Mouse (Mus musculus) kidney, postnatal 0 days (tissue): ENCODE results near the gene Cds2. TPM values are rescaled to one million over a fixed set of nuclear protein-coding genes. Genes with fewer than 3 reads are reported as not detected.

Experiments used
- ATAC-seq: fragments of 200-750 bp; cut with Nextera tagmentation; replicated peaks from 2 replicates; pipeline ENCODE4 v1.8.0; 2017; ENCODE audit warnings: low read depth, moderate number of reproducible peaks, moderate TSS enrichment, moderate library complexity; ENCODE audit not compliant: low FRiP score
- DNase-seq: peaks from one replicate; pipeline ENCODE4 v3.0.0-alpha.2; 2016; ENCODE audit warnings: low spot score
- H3K27ac ChIP-seq: fragments of 300-500 bp; sonication (generic); 2 replicates; pipeline ENCODE4 v1.5.1; 2014; ENCODE audit warnings: mild to moderate bottlenecking
- H3K27me3 ChIP-seq: fragments of 300-500 bp; sonication (generic); 2 replicates; pipeline ENCODE4 v1.6.1; 2014; ENCODE audit warnings: low read length, mixed read lengths; ENCODE audit not compliant: insufficient read depth
- H3K36me3 ChIP-seq: fragments of 300-500 bp; sonication (generic); 2 replicates; pipeline ENCODE4 v1.6.1; 2014; ENCODE audit warnings: low read length, mixed read lengths; ENCODE audit not compliant: insufficient read depth
- H3K4me1 ChIP-seq: fragments of 300-500 bp; sonication (generic); replicated peaks from 2 replicates; pipeline ENCODE4 v1.6.1; 2014; ENCODE audit warnings: antibody characterized with exemption, low read length, mixed read lengths; ENCODE audit not compliant: insufficient read depth
- H3K4me2 ChIP-seq: fragments of 300-500 bp; sonication (generic); 2 replicates; pipeline ENCODE4 v1.6.1; 2014; ENCODE audit warnings: mild to moderate bottlenecking, low read length, moderate library complexity, mixed read lengths
- H3K4me3 ChIP-seq: fragments of 300-500 bp; sonication (generic); replicated peaks from 2 replicates; pipeline ENCODE4 v1.5.1; 2014; ENCODE audit warnings: low read depth, low read length
- H3K9ac ChIP-seq: fragments of 300-500 bp; sonication (generic); 2 replicates; pipeline ENCODE4 v1.6.1; 2014; ENCODE audit warnings: low read depth, low read length
- H3K9me3 ChIP-seq: fragments of 300-500 bp; sonication (generic); replicated peaks from 2 replicates; pipeline ENCODE4 v1.6.1; 2016; ENCODE audit warnings: low read length, inconsistent platforms, mixed read lengths
- CTCF ChIP-seq: IDR thresholded peaks from 2 replicates; pipeline ENCODE4 v1.5.1; 2016; ENCODE audit warnings: antibody characterized with exemption, low read depth, mild to moderate bottlenecking, moderate library complexity
- WGBS: fragments of 180-500 bp; shearing (Covaris S2); extraction: QIAGEN DNeasy Blood & Tissue Kit; methylation state at CpG from one replicate; pipeline ENCODE4 v1.1.7; 2014; 5-methylcytosine and 5-hydroxymethylcytosine counted together
- polyA plus RNA-seq: library from polyadenylated mRNA; unstranded; fragments of >200 nt; fragmentation: Nextera tagmentation; extraction: Ambion mirVana; gene quantifications from 2 replicates; pipeline ENCODE4 v1.2.1, GENCODE M21; 2015

Gene Cds2
- polyA plus RNA-seq, result 19.5 and 24.0 TPM in 2 replicates

DNA sequence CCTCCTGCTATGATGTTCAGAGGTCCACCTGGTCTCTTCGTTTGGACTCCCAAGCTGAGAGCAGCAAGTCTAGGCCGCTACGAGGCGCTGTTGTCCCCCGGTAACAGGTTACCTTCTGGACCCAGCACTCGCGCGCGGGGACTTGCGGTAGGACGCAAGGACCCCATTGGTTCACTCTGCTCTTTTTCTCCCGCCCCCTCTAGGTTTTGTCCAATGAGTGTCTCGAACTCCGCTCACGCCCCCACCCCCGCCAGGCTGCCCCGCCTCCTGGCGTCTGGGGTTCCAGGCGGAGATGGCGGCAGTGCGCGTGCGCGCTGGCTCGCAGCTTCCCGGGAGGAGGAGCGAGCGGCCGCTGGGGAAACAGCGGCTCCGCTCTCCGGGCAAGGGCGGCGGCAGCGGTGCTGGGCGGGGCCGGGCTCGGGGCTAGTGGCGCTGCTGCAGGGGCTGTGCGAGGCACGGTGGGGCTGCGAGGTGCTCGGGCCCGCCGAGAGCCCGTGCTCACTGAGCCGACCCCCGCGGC is at the start of gene Cds2:
Cds2 (plus strand) TSS at position 270 of the 520 bp plus-strand sequence.
- no peaks in the 10 kb centered on the region for H3K27me3 ChIP-seq
- H3K4me2 ChIP-seq, result peak within 1 kb of the TSS; percentile 77
- peak within 1 kb of the TSS; percentile 93 for H3K9ac ChIP-seq
- no peaks in the 10 kb centered on the region for H3K36me3 ChIP-seq
- under 1% methylated on average over 49 of the region's 49 CpGs for WGBS
- peak within 1 kb of the TSS; percentile 78 for H3K27ac ChIP-seq
- DNase-seq (peak; percentile 99), ATAC-seq (peak; percentile 99)
- H3K4me1 ChIP-seq, result peaks cover 9% of the 10 kb centered on the region; the same call in 1 of the 2 replicates
- peak within 1 kb of the TSS; percentile 97 for H3K4me3 ChIP-seq
- peak; percentile 92 for TF ChIP-seq CTCF
- H3K9me3 ChIP-seq, result no peaks in the 10 kb centered on the region

DNA sequence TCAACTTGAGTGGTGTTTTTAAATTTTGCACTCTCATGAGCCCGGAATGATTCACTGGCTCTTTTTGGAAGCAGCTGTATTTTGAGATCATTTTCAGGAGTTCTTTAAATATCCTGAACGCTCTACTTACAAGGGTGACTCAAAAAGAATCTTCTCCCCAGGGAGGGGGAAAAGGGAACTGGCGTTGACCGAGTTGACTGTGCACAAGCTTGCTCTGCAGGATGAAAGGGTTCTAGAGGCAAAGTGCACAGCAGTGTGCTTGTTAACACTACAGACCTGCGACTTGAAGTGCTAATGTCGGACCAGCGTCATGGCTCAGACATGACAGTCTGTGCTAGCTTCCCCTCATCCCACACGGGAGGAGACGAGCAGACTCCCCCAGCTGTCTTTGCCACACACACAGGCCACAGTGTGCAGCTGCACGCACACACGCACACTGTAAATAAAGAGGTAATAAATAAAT is 41.3 kb upstream of the Cds2 start:
- no peak for ATAC-seq
- no peaks in the 10 kb centered on the region for H3K9me3 ChIP-seq

DNA sequence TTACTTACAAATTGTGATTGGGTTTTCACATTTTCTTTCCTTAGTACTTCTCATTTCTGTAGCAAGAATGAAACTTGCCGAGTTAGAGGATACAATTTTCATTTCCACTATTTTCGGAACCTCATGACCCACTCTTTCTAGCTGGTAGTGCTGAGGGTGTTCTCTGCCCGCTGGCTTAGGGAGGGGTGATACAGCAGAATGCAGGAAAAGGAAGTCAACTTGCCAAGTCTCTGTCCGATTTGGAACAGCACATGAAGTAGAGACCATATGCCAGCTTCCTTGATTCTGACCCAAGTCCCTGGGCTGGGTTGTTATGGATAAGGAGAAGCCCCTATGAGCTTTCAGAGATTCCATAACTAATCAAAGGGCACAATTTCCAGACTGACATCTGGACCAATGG is 38.6 kb upstream of the Cds2 start:
- H3K9me3 ChIP-seq, result no peaks in the 10 kb centered on the region
- H3K36me3 ChIP-seq, result no peaks in the 10 kb centered on the region
- H3K4me1 ChIP-seq, result no peaks in the 10 kb centered on the region
- WGBS, result 85% methylated on average over 4 of the region's 4 CpGs
- DNase-seq (no peak), ATAC-seq (no peak)
- no peak overlapping the region for H3K4me3 ChIP-seq
- no peak for TF ChIP-seq CTCF
- no peak overlapping the region for H3K27ac ChIP-seq
- H3K9ac ChIP-seq, result no peak overlapping the region
- no peak overlapping the region for H3K4me2 ChIP-seq
- H3K27me3 ChIP-seq, result no peaks in the 10 kb centered on the region

More for the DNA sequence above, 41.3 kb upstream of the Cds2 start:
- DNase-seq, result peak; percentile 9
- WGBS, result 38% methylated on average over 11 of the region's 11 CpGs
- no peaks in the 10 kb centered on the region for H3K27me3 ChIP-seq
- H3K27ac ChIP-seq, result no peak overlapping the region
- H3K4me3 ChIP-seq, result no peak overlapping the region
- no peak overlapping the region for H3K9ac ChIP-seq
- no peak overlapping the region for H3K4me2 ChIP-seq
- H3K36me3 ChIP-seq, result no peaks in the 10 kb centered on the region
- TF ChIP-seq CTCF, result no peak
- no peaks in the 10 kb centered on the region for H3K4me1 ChIP-seq

DNA sequence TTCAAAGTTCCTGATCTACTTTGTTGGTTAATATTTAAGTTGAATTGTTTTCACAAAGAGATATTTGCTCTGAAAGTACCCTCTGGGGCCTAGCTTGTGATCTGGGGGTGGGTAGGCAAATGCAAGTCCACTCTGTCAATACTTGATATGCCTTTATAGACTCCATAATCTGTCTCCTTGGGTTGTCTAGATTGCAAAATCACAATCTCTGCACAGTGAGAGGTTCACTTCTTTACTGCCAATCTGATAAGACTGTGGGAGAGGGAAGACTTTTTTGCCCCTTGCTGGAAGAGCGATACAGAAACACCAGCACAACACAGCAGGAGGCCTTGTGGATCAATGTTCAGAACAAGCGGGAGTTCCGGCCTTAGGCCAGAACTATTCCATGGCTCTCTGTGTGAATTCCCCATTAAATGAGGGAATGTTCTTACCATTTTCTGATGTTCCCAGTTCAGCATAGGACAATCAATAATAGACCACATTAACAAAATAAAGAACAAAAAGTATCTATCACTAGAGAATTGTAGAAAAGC is 30.5 kb upstream of the Cds2 start:
- Histone ChIP-seq H3K9me3 (no peaks in the 10 kb centered on the region), H3K27ac (no peak overlapping the region), H3K4me1 (peaks cover 10% of the 10 kb centered on the region; the same call in 1 of the 2 replicates), H3K9ac (no peak overlapping the region), H3K27me3 (no peaks in the 10 kb centered on the region), H3K4me2 (no peak overlapping the region), H3K4me3 (no peak overlapping the region), H3K36me3 (no peaks in the 10 kb centered on the region)
- ATAC-seq (no peak), DNase-seq (no peak)
- TF ChIP-seq CTCF, result no peak
- 87% methylated on average over 3 of the region's 3 CpGs for WGBS

DNA sequence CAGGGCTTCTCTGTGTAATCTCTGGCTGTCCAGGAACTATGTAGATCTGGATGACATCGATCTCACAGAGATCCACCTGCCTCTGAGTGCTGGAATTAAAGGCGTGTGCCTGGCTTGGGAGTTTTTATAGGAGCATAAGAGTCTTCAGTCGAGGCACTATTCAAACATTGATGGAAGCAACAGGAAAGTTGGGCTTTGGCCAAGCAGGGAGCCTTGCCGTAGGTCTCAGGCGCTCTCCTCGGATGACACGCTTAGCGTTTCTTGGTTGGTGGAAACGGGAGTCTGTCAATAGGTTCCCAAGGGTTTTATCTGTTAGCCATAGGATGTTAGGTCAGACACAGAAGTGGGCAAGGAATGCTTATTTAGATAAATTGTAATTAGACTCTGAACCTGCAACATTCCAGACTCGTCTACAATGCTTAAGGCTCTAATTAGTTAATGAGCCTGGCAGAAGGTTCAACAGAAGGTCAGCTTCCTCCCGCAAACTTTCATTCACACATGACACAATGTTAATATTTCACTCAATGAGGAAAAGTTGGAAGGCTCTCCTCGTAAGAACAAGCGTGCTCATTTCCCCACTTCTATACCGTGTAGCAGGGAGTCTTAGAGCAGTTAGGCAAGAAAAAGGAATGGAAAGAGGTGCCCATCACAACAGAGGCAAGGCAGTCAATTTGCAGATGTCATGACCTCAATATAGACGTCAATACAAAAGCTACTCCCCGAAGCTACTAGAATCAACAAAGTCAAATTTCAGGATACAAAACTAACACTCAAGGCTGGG is 28.8 kb upstream of the Cds2 start:
- no peak overlapping the region for H3K27ac ChIP-seq

DNA sequence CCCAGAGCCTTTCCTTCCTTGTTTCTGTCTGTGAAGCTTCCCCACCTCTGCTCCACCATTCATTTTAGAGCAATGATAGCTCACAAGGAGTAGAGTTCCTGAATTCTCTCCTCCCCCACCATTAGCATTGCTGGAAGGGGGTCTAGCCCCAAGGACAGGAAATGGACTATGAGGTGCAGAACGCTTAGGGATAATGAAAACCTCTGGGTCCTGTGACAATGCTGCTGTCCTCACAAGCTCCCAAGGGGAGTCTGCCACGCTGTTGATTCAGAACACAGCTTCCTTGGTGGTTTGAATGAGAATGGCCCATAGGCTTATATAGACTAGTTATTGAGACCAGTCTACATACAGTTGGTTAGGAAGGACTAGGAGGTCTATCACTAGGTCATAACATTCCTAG is 27.7 kb upstream of the Cds2 start:
- H3K4me1 ChIP-seq, result peaks cover 10% of the 10 kb centered on the region; the same call in 1 of the 2 replicates
- H3K9ac ChIP-seq, result no peak overlapping the region
- H3K4me2 ChIP-seq, result no peak overlapping the region
- no peaks in the 10 kb centered on the region for H3K9me3 ChIP-seq
- DNase-seq, result no peak
- no peak for TF ChIP-seq CTCF
- no peak for ATAC-seq
- no peak overlapping the region for H3K27ac ChIP-seq
- 33% methylated on average over 2 of the region's 2 CpGs for WGBS
- H3K27me3 ChIP-seq, result no peaks in the 10 kb centered on the region
- H3K4me3 ChIP-seq, result no peak overlapping the region
- H3K36me3 ChIP-seq, result no peaks in the 10 kb centered on the region

More for the DNA sequence above, 28.8 kb upstream of the Cds2 start:
- peaks cover 10% of the 10 kb centered on the region; the same call in 1 of the 2 replicates for H3K4me1 ChIP-seq
- TF ChIP-seq CTCF, result no peak
- no peak overlapping the region for H3K4me3 ChIP-seq
- ATAC-seq (peak; percentile 77), DNase-seq (peak; percentile 25)
- no peaks in the 10 kb centered on the region for H3K27me3 ChIP-seq
- H3K9ac ChIP-seq, result no peak overlapping the region
- H3K36me3 ChIP-seq, result no peaks in the 10 kb centered on the region
- WGBS, result 38% methylated on average over 16 of the region's 16 CpGs
- H3K4me2 ChIP-seq, result no peak overlapping the region
- H3K9me3 ChIP-seq, result no peaks in the 10 kb centered on the region
